Mouse (Mus musculus) megakaryocyte, adult 5-6 weeks (primary cell): Measurements from ENCODE around the gene Pbx4. TPM values are rescaled to one million over a fixed set of nuclear protein-coding genes. Genes with fewer than 3 reads are reported as not detected.

Experiments used
- ATAC-seq: 2 replicates; pipeline ENCODE4 v1.8.0; 2016; ENCODE audit warnings: mild to moderate bottlenecking, inconsistent platforms; ENCODE audit not compliant: poor library complexity, severe bottlenecking
- total RNA-seq, 2 experiments: library from RNA; stranded (forward) in 1 of 2; stranded (reverse) in 1 of 2; fragments of 153-499, 151-499 nt in 1 of 2; fragments of 221-1000, 200-1000 nt in 1 of 2; gene quantifications; 2 replicates each; pipeline versions ENCODE4 v1.2.3 to v1.2.4; 2015 to 2017

Pbx4 gene
- total RNA-seq, 2 experiments from 2014 or later: 1.3 to 1.9 TPM

- no peak for ATAC-seq
Observed at GRCm38 (mm10) chr8:69894836-69895332, 62.6 kb downstream of the Pbx4 start.

- ATAC-seq: no peak
Observed at GRCm38 (mm10) chr8:69895772-69896451, 63.6 kb downstream of the Pbx4 start.

- no peak for ATAC-seq
Observed at GRCm38 (mm10) chr8:69897857-69898256, 65.6 kb downstream of the Pbx4 start.

- ATAC-seq: no peak
Observed at GRCm38 (mm10) chr8:69899876-69900275, 67.6 kb downstream of the Pbx4 start.

- no peak for ATAC-seq
Observed at GRCm38 (mm10) chr8:69900895-69901451, 68.7 kb downstream of the Pbx4 start.

- ATAC-seq: peak; percentile 85
Observed at GRCm38 (mm10) chr8:69901484-69902162, 69.3 kb downstream of the Pbx4 start.

- ATAC-seq: peak; percentile 14
Observed at GRCm38 (mm10) chr8:69902163-69903062, 70.1 kb downstream of the Pbx4 start, which contains the start of the genes Tssk6, Ndufa13 and Yjefn3. TSS of gene Tssk6 (plus strand) at chr8:69902184. TSS of gene Ndufa13 (minus strand) at chr8:69902558. TSS of gene Yjefn3 (minus strand) at chr8:69902712.

- peak; percentile 65 for ATAC-seq
Observed at GRCm38 (mm10) chr8:69903063-69903542, 70.8 kb downstream of the Pbx4 start.

- ATAC-seq: no peak
Observed at GRCm38 (mm10) chr8:69904096-69904495, 71.8 kb downstream of the Pbx4 start.

GRCm38 (mm10) chr8:69906260-69906659 is 74.0 kb downstream of the Pbx4 start:
- ATAC-seq: no peak

- no peak for ATAC-seq
Observed at GRCm38 (mm10) chr8:69907106-69907505, 74.8 kb downstream of the Pbx4 start.

- ATAC-seq: no peak
Observed at GRCm38 (mm10) chr8:69911917-69912316, 79.6 kb downstream of the Pbx4 start.

- no peak for ATAC-seq
Observed at GRCm38 (mm10) chr8:69912478-69913074, 80.3 kb downstream of the Pbx4 start.

- ATAC-seq: no peak
Observed at GRCm38 (mm10) chr8:69914526-69914925, 82.2 kb downstream of the Pbx4 start.

- no peak for ATAC-seq
Observed at GRCm38 (mm10) chr8:69915748-69916147, 83.5 kb downstream of the Pbx4 start.

- 0 out of 2 replicates have a peak, but pooled peaks have one; percentile 3 for ATAC-seq
Observed at GRCm38 (mm10) chr8:69918506-69918905, 86.2 kb downstream of the Pbx4 start.

- peak; percentile 77 for ATAC-seq
Observed at GRCm38 (mm10) chr8:69919010-69919409, 86.7 kb downstream of the Pbx4 start.

GRCm38 (mm10) chr8:69919876-69920662 is 87.8 kb downstream of the Pbx4 start:
- peak; percentile 80 for ATAC-seq

GRCm38 (mm10) chr8:69921141-69921540 is 88.8 kb downstream of the Pbx4 start:
- no peak for ATAC-seq
